Mouse (Mus musculus): Measurements from ENCODE around the gene Plek2. TPM values are rescaled to one million over a fixed set of nuclear protein-coding genes. Genes with fewer than 3 reads are reported as not detected.

Gene Plek2
- total RNA-seq, 1 experiment from 2014 or later, result not detected

Other genes with a start within 250 kb of the Plek2 start
- gene Fam71d, start 215.4 kb downstream of the Plek2 start, total RNA-seq (2017), result 0.37 TPM in 1 of 2 replicates, not detected in the other
- 19.6 and 37.3 TPM in 2 replicates for gene Mpp5, start 158.1 kb downstream of the Plek2 start, total RNA-seq (2017)
- gene Atp6v1d, start 45.3 kb downstream of the Plek2 start, total RNA-seq (2017), result 17.8 and 32.9 TPM in 2 replicates
- gene Eif2s1, start 45.1 kb downstream of the Plek2 start, total RNA-seq (2017), result 123 and 125 TPM in 2 replicates
- gene Tmem229b, start 100.7 kb upstream of the Plek2 start, total RNA-seq (2017), result 74.7 and 76.7 TPM in 2 replicates
- 0.41 and 2.1 TPM in 2 replicates for gene Plekhh1, start 122.2 kb upstream of the Plek2 start, total RNA-seq (2017)
- gene Pigh, start 182.7 kb upstream of the Plek2 start, total RNA-seq (2017), result 23.6 and 25.6 TPM in 2 replicates
- not detected in 2 replicates for gene Arg2, start 223.8 kb upstream of the Plek2 start, total RNA-seq (2017)

All from common myeloid progenitor, adult 5-6 weeks (primary cell).